Mouse (Mus musculus): Measurements from ENCODE around the gene Fam210b.

The Fam210b gene

GRCm38 (mm10) chr2:172405011-172405410 is 59.6 kb downstream of the Fam210b start:
- DNase-seq: no peak

All from cerebellum, adult 9-10 months (tissue).